Mouse (Mus musculus) hindbrain, embryonic 16.5 days (tissue): ENCODE measurements around the gene Padi2. TPM values are rescaled to one million over a fixed set of nuclear protein-coding genes. Genes with fewer than 3 reads are reported as not detected.

Source experiments
- ATAC-seq: fragments of 200-750 bp; cut with Nextera tagmentation; 2 replicates; pipeline ENCODE4 v1.8.0; 2017; ENCODE audit warnings: moderate TSS enrichment, moderate library complexity
- H3K27ac ChIP-seq: fragments of 300-500 bp; sonication (generic); 2 replicates; pipeline ENCODE4 v1.5.1; 2014; ENCODE audit warnings: low read depth, mild to moderate bottlenecking, control low read depth, low read length, moderate library complexity
- H3K27me3 ChIP-seq: fragments of 300-500 bp; sonication (generic); replicated peaks from 2 replicates; pipeline ENCODE4 v1.6.1; 2014; ENCODE audit warnings: low read length; ENCODE audit not compliant: control insufficient read depth, insufficient read depth
- H3K36me3 ChIP-seq: fragments of 300-500 bp; sonication (generic); 2 replicates; pipeline ENCODE4 v1.6.1; 2014; ENCODE audit warnings: mild to moderate bottlenecking, low read length, moderate library complexity, mixed read lengths; ENCODE audit not compliant: control insufficient read depth, insufficient read depth
- H3K4me1 ChIP-seq: fragments of 300-500 bp; sonication (generic); 2 replicates; pipeline ENCODE4 v1.6.1; 2014; ENCODE audit warnings: low read depth, low read length; ENCODE audit not compliant: control insufficient read depth, insufficient read depth
- H3K4me2 ChIP-seq: fragments of 300-500 bp; sonication (generic); 2 replicates; pipeline ENCODE4 v1.6.1; 2014; ENCODE audit warnings: mild to moderate bottlenecking, low read length, control low read depth, moderate library complexity
- H3K4me3 ChIP-seq: fragments of 300-500 bp; sonication (generic); 2 replicates; pipeline ENCODE4 v1.5.1; 2014; ENCODE audit warnings: mild to moderate bottlenecking, low read length, control low read depth, moderate library complexity
- H3K9ac ChIP-seq: fragments of 300-500 bp; sonication (generic); 2 replicates; pipeline ENCODE4 v1.6.1; 2014; ENCODE audit warnings: low read depth, mild to moderate bottlenecking, control low read depth, low read length, moderate library complexity
- H3K9me3 ChIP-seq: fragments of 300-500 bp; sonication (generic); 2 replicates; pipeline ENCODE4 v1.6.1; 2014; ENCODE audit warnings: mild to moderate bottlenecking, low read length, moderate library complexity; ENCODE audit not compliant: control insufficient read depth
- WGBS: fragments of 180-500 bp; shearing (Covaris S2); extraction: QIAGEN DNeasy Blood & Tissue Kit; methylation state at CpG from one replicate; pipeline ENCODE4 v1.1.7; 2014; 5-methylcytosine and 5-hydroxymethylcytosine counted together
- polyA plus RNA-seq: library from polyadenylated mRNA; unstranded; fragments of >200 nt; fragmentation: Nextera tagmentation; extraction: Ambion mirVana; gene quantifications from 2 replicates; pipeline ENCODE4 v1.2.1, GENCODE M21; 2015

The Padi2 gene
- 2.4 and 2.7 TPM in 2 replicates for polyA plus RNA-seq

DNA sequence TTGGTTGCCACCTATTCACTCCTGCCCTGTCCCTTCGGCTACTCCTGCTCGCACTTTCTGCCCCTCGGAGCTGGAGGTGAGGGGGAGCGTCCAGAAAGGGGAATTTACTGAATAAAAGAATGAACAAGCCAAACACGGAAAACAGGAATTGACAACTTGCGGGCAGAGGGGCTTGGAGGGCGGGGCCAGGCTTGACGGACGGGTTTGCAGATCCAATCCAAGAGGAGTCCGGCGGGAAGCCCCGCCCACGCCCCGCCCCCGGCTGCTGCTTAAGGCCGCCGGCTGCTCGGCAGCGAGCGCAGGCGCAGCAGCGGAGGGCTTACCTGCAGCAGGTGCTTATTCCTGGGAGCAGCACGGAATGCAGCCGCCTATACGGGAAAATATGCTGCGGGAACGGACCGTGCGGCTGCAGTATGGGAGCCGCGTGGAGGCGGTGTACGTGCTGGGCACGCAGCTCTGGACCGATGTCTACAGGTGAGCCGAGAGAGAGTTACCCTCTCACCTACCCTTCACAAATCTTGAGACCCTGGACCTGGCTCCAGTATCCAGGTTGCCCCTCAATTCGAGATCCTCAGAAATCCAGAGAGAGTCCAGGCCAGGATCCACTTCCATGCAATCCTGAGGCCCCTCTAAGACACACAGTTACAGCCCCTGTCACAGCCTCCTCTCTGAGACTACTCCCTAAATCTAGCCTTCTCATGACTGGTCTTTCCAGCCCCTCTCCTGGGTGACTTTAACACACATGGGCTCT lies at the start of gene Padi2:
Padi2 (plus strand) TSS at position 269 of the 751 bp plus-strand sequence.
- Histone ChIP-seq H3K27me3 (peaks cover 17% of the 10 kb centered on the region), H3K9me3 (no peaks in the 10 kb centered on the region), H3K4me2 (peak within 1 kb of the TSS; percentile 85), H3K4me1 (peaks cover 9% of the 10 kb centered on the region; the same call in 1 of the 2 replicates), H3K36me3 (no peaks in the 10 kb centered on the region), H3K9ac (peak within 1 kb of the TSS; percentile 53), H3K4me3 (peak within 1 kb of the TSS; percentile 44), H3K27ac (no peak within 1 kb of the TSS)
- ATAC-seq, result peak; percentile 82
- 2% methylated on average over 36 of the region's 37 CpGs for WGBS

DNA sequence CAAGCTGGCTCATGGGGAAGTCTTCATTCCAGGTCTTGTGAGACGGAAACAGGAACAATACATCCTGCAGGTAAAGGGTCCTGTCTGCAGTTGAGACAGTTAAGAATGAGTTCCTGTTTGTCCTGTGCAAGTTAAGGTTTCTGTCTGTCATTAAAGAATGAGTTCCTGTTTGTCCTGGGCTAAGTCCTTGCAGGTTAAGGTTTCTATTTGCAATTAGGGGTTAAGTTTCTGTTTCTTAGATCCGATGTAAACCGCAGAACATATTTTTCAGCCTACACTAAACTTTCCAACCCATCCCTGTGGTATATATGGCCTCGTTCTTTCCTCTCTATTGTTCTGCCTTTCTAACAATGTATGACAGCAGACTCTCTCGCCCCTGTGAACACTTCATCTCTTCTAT lies 49.1 kb upstream of the Padi2 start:
- no peak overlapping the region for H3K4me3 ChIP-seq
- no peaks in the 10 kb centered on the region for H3K4me1 ChIP-seq
- H3K9ac ChIP-seq, result no peak overlapping the region
- no peak for ATAC-seq
- no peaks in the 10 kb centered on the region for H3K27me3 ChIP-seq
- no peak overlapping the region for H3K27ac ChIP-seq
- H3K4me2 ChIP-seq, result no peak overlapping the region
- WGBS, result 83% methylated on average over 5 of the region's 5 CpGs
- H3K36me3 ChIP-seq, result no peaks in the 10 kb centered on the region
- H3K9me3 ChIP-seq, result no peaks in the 10 kb centered on the region

DNA sequence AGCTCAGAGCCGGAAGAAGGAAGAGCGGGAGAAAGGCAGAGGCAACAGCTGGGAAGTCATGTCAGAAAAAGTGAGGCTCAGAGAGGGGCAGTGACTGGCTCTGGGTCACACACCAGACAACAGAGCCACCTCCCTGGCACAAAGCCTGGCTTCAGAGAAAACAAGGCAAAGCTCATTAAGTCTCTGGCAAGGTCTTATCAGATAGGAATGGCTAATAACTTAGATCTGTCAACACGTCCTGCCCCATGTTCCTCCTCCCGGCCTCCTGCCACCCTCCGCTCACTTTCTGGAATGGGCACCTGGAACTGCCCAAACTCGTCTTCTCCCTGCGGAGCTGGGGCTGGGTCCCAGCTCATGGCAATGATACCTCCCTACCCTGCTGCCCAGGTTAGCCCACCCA lies 48.3 kb upstream of the Padi2 start:
- ATAC-seq, result no peak
- H3K9me3 ChIP-seq, result no peaks in the 10 kb centered on the region
- H3K27me3 ChIP-seq, result no peaks in the 10 kb centered on the region
- H3K4me1 ChIP-seq, result no peaks in the 10 kb centered on the region
- no peak overlapping the region for H3K4me3 ChIP-seq
- H3K9ac ChIP-seq, result no peak overlapping the region
- no peaks in the 10 kb centered on the region for H3K36me3 ChIP-seq
- WGBS, result 79% methylated on average over 7 of the region's 7 CpGs
- H3K27ac ChIP-seq, result no peak overlapping the region
- H3K4me2 ChIP-seq, result no peak overlapping the region

DNA sequence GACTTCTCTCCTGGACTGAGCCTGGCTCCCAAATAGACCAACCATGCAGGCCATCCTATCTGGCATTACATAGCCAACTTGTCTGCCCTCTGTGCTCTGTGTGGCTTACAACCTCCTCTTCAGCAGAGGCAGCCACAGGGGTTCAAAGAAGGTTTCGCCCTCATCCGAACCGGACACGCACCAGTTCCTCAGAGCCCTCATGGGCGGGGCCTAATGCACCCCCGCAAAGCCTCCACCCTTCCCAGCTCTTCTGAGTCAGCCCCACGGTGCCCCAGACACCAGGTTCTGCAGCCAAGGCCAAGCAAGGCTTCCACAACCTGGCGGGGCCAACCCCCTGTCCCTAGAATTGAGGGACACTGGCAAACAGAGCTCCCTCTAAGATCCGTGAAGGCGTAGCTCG lies 46.9 kb upstream of the Padi2 start:
- Histone ChIP-seq H3K9ac (no peak overlapping the region), H3K4me1 (no peaks in the 10 kb centered on the region), H3K4me3 (no peak overlapping the region), H3K9me3 (no peaks in the 10 kb centered on the region), H3K27me3 (no peaks in the 10 kb centered on the region), H3K36me3 (no peaks in the 10 kb centered on the region), H3K4me2 (no peak overlapping the region), H3K27ac (no peak overlapping the region)
- 86% methylated on average over 11 of the region's 11 CpGs for WGBS
- ATAC-seq, result no peak

DNA sequence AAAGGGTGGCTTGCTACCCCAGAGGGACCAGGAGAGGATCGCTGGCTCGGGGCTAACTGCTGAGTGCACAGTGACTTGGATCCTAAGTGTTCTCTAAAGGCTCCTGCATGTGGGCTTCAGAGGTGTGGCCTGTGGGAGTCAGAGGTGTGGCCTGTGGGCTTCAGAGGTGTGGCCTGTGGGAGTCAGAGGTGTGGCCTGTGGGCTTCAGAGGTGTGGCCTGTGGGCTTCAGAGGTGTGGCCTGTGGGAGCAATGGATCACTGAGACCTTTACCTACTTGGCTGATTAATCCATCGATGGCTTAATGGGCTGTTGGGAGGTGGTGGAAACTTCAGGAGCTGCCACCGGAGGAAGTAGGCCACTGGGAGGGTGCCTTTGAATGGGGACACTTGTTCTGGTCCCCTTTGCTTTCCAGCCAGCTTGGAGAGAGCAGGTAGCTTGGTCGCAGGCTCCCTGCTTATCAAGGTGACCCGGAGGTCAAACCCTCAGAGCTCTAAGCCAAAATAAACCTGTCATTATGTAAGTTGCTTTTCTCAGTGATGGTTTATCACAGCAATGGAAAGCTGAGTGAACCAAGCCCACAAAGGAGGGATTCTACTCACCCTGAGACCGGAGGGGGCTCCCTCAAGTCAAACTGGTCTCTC lies 45.9 kb upstream of the Padi2 start:
- ATAC-seq, result no peak
- Histone ChIP-seq H3K36me3 (no peaks in the 10 kb centered on the region), H3K9me3 (no peaks in the 10 kb centered on the region), H3K4me2 (no peak overlapping the region), H3K4me3 (no peak overlapping the region), H3K27ac (no peak overlapping the region), H3K4me1 (no peaks in the 10 kb centered on the region), H3K9ac (no peak overlapping the region), H3K27me3 (no peaks in the 10 kb centered on the region)
- WGBS, result 67% methylated on average over 7 of the region's 7 CpGs

DNA sequence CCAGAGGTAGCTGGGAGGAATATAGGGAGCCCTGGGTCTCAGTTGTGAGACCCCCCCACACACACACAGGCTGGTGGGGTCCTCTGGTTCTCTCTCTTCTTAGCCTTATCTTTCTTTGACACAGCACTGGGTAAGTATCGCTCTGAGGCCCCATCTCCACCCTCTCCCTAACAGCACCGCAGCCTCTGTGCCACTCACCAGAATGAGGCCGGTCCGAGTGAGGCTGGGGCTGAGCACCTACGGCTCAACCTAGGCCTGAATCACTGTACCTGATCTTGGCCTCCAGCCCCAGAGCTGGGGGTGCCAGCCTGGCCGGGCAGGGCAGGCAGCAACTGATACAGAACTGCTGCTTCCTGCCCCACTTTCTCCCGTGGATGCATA lies 45.4 kb upstream of the Padi2 start:
- Histone ChIP-seq H3K4me3 (no peak overlapping the region), H3K9ac (no peak overlapping the region), H3K27me3 (no peaks in the 10 kb centered on the region), H3K4me2 (no peak overlapping the region), H3K36me3 (no peaks in the 10 kb centered on the region), H3K9me3 (no peaks in the 10 kb centered on the region), H3K4me1 (no peaks in the 10 kb centered on the region), H3K27ac (no peak overlapping the region)
- ATAC-seq, result no peak
- WGBS, result 90% methylated on average over 7 of the region's 7 CpGs

DNA sequence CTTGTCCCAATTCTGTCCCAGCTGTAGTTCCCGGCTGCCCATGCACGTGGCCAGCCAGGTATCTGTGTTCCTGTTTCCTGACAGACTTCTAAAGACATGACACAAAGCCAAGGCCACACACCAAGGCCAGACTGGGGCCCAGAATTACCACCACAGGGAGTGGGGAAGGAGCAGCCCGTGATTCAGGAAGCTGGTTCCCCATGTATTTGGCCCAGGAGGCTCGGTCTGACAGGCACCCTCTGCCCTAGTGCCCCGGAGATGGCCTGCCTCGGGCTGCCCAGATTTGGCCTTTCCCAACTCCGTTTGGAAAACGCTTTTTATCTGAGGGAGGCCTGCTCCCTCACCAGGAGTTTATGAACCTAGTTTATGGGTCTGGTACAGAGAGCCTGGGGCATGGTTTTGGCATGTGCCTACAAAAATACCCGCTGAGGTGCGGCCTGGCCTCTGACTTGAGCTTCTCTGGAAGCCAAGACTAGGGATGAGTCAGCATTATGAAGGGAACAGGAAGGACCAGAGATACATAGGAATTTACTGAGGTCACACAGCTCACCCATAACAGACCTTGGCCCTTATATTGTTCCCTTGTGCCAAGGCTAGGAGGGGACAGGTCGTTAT lies 44.0 kb upstream of the Padi2 start:
- no peak for ATAC-seq
- WGBS, result 85% methylated on average over 11 of the region's 11 CpGs
- H3K27me3 ChIP-seq, result no peaks in the 10 kb centered on the region
- H3K9me3 ChIP-seq, result no peaks in the 10 kb centered on the region
- H3K27ac ChIP-seq, result no peak overlapping the region
- no peak overlapping the region for H3K4me2 ChIP-seq
- no peak overlapping the region for H3K4me3 ChIP-seq
- H3K36me3 ChIP-seq, result no peaks in the 10 kb centered on the region
- H3K4me1 ChIP-seq, result no peaks in the 10 kb centered on the region
- no peak overlapping the region for H3K9ac ChIP-seq

DNA sequence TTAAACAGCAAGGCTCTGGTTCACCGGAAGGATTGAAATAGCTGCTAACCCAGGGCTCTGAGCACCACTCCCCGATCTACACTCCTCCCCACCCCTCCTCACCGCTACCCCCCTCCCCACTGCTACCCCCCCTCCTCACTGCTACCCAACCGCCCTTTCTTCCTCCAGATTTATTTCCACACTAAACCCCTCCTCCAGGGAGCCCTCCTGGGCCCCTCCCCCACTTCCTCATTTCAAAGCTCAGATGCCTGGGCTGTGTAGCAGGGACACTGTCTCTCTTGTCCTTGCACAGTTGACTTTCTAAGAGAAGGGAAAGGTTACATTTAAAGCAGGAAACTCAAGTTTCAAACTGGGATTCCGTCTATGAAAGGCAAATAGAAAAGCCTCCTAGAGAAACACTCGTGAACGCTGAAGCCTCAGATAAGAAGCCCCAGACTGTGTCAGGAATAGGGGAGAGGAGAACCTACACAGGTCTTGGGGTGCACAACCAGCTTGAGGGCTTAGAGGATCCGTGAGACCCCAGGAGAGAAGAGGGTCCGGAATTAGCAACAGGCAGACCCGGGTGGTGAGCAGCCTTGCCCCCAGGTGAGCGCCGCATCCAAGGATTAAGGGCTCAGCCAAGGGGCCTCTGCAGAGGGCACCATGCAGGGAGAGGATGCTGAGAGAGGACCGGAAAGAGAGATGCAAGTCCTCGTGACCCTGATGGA lies 37.5 kb upstream of the Padi2 start:
- WGBS, result 5% methylated on average over 14 of the region's 14 CpGs
- no peaks in the 10 kb centered on the region for H3K36me3 ChIP-seq
- H3K27me3 ChIP-seq, result no peaks in the 10 kb centered on the region
- H3K9ac ChIP-seq, result peak overlapping the region; percentile 36; the same call in 1 of the 2 replicates
- ATAC-seq, result no peak
- no peaks in the 10 kb centered on the region for H3K9me3 ChIP-seq
- H3K27ac ChIP-seq, result no peak overlapping the region
- no peaks in the 10 kb centered on the region for H3K4me1 ChIP-seq
- H3K4me2 ChIP-seq, result no peak overlapping the region
- H3K4me3 ChIP-seq, result no peak overlapping the region

DNA sequence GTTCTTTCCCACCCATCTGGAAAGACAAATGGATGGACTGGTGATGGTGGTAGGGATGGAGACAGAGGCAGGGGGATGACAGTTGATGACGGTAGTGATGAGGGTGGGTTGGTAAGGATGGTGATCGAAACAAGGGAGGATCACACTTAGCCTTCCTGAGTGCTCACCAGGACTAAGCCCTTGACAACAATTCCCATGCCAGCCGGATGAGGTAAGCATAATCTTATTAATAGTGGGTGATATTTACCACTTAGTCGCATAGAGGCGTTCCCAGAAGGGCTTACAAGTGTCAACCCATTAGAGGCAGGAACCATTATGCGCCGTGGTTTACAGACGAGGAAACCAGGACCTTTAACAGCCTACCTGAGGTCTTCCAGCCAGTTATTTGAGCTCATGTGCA lies 36.2 kb upstream of the Padi2 start:
- Histone ChIP-seq H3K27ac (no peak overlapping the region), H3K4me3 (no peak overlapping the region), H3K4me2 (no peak overlapping the region), H3K9me3 (no peaks in the 10 kb centered on the region), H3K27me3 (no peaks in the 10 kb centered on the region), H3K9ac (no peak overlapping the region), H3K36me3 (no peaks in the 10 kb centered on the region), H3K4me1 (no peaks in the 10 kb centered on the region)
- 89% methylated on average over 8 of the region's 8 CpGs for WGBS
- ATAC-seq, result no peak
